ENCODE assay signal across 18 mouse cellular contexts in genomic region chr14:22849108-22849507, GRCm38 (mm10).
DNase-seq lines count a peak whose midpoint lies in the region; ATAC-seq lines count a peak whose summit lies in the region.
"Had no signal": no experiment of that assay in that cellular context is flagged by ENCODE, and none has a peak within 500 bp of the region (broad histone marks: within the 10 kb centered on the region; RNA-seq: fewer than 3 reads in every experiment).

No protein-coding gene starts in this region.

- intact Hi-C loops in gastrocnemius, postnatal 14 days (cut with DNase I; ENCODE audit: low total_unique reads), result no loop called here

- ATAC-seq in heart, embryonic 12.5 days (ENCODE audit: insufficient number of reproducible peaks, low FRiP score), result no peak
- ATAC-seq: midbrain, embryonic 16.5 days had no signal

- no peak overlapping the region for H3K27ac ChIP-seq in heart, embryonic 12.5 days (ENCODE audit: poor library complexity, severe bottlenecking)
- H3K27ac ChIP-seq: forebrain, embryonic 12.5 days; liver, embryonic 13.5 days had no signal

- no peaks in the 10 kb centered on the region for H3K4me1 ChIP-seq in heart, embryonic 12.5 days (replicated peaks)
- H3K4me1 ChIP-seq: forebrain, embryonic 12.5 days; liver, embryonic 13.5 days had no signal

- no peaks in the 10 kb centered on the region for H3K9me3 ChIP-seq in heart, embryonic 12.5 days (replicated peaks)
- H3K9me3 ChIP-seq: forebrain, embryonic 12.5 days; liver, embryonic 13.5 days had no signal

- H3K9ac ChIP-seq in heart, embryonic 12.5 days, result no peak overlapping the region
- H3K9ac ChIP-seq: forebrain, embryonic 12.5 days; liver, embryonic 13.5 days; lung, embryonic 14.5 days had no signal

- 88% methylated on average over 2 of the region's 2 CpGs for WGBS in heart, embryonic 12.5 days

- H3K4me3 ChIP-seq in heart, embryonic 12.5 days, result no peak overlapping the region
- H3K4me3 ChIP-seq: forebrain, embryonic 12.5 days; liver, embryonic 13.5 days had no signal

- no peaks in the 10 kb centered on the region for H3K36me3 ChIP-seq in heart, embryonic 12.5 days
- H3K36me3 ChIP-seq: forebrain, embryonic 12.5 days; liver, embryonic 13.5 days had no signal

- H3K4me2 ChIP-seq in heart, embryonic 12.5 days, result no peak overlapping the region
- H3K4me2 ChIP-seq: forebrain, embryonic 12.5 days; liver, embryonic 13.5 days; lung, embryonic 14.5 days had no signal

- DNase-seq in adrenal gland, postnatal 14 days, result peak; percentile 14
- no peak for DNase-seq in adrenal gland, postnatal 36 days
- DNase-seq in heart, adult 9 months (ENCODE audit: low spot score in 2 of 2), result peak; percentile 55 to 57
- peak; percentile 52 for DNase-seq in 3T3-L1 (ENCODE audit: low read depth, low spot score)
- DNase-seq in gastrocnemius, postnatal 14 days, result peak; percentile 17
- no peak for DNase-seq in embryo, embryonic 10.5 days (ENCODE audit: low spot score)
- DNase-seq: cerebellum, adult 11-12 months; cerebellum, postnatal 36 days; left cerebral cortex, postnatal 4 days; liver, embryonic 13.5 days; lung, embryonic 14.5 days; lung, postnatal 4 days; right cerebral cortex, postnatal 14 days; thymus, postnatal 36 days had no signal

- no peaks in the 10 kb centered on the region for H3K27me3 ChIP-seq in heart, embryonic 12.5 days (replicated peaks)
- H3K27me3 ChIP-seq: CH12.LX; forebrain, embryonic 12.5 days; liver, embryonic 13.5 days had no signal

Comparison
In these comparisons a context has a peak if more than half of its experiments do, and no peak if none do; other contexts are left out.
1. DNase-seq: peak in adrenal gland, postnatal 14 days (single experiment), heart, adult 9 months (2 of 2), 3T3-L1 (single experiment) and gastrocnemius, postnatal 14 days (single experiment); none in adrenal gland, postnatal 36 days (0 of 2) and embryo, embryonic 10.5 days (single experiment).